Comparison of ENCODE assay signal across 29 mouse cellular contexts in genomic region chr12:112158784-112159183, GRCm38 (mm10). TPM values are rescaled to one million over a fixed set of nuclear protein-coding genes. Genes with fewer than 3 reads are reported as not detected.
DNase-seq lines count a peak whose midpoint lies in the region; ATAC-seq and TF ChIP-seq lines count a peak whose summit lies in the region.
"Had no signal": no experiment of that assay in that cellular context is flagged by ENCODE, and none has a peak within 500 bp of the region (broad histone marks: within the 10 kb centered on the region; RNA-seq: fewer than 3 reads in every experiment).

No protein-coding gene starts in this region.

- peak overlapping the region; percentile 19; the same call in 1 of the 2 replicates for H3K27ac ChIP-seq in heart, embryonic 10.5 days
- H3K27ac ChIP-seq in heart, adult 2 months, result no peak overlapping the region
- 0 out of 2 replicates have a peak overlapping the region, but pooled peaks have one; percentile 2 for H3K27ac ChIP-seq in midbrain, embryonic 10.5 days (replicated peaks)
- no peak overlapping the region for H3K27ac ChIP-seq in midbrain, postnatal 0 days (ENCODE audit: low read depth, low read length)
- H3K27ac ChIP-seq in intestine, postnatal 0 days (ENCODE audit: low read depth, low read length), result no peak overlapping the region
- H3K27ac ChIP-seq: embryonic facial prominence, embryonic 12.5 days; embryonic facial prominence, embryonic 15.5 days; forebrain, embryonic 13.5 days; heart, embryonic 15.5 days; hindbrain, embryonic 15.5 days had no signal

- peaks cover 34% of the 10 kb centered on the region for H3K27me3 ChIP-seq in heart, embryonic 10.5 days (ENCODE audit: insufficient read depth, poor library complexity, severe bottlenecking)
- no peaks in the 10 kb centered on the region for H3K27me3 ChIP-seq in heart, adult 2 months (ENCODE audit: control insufficient read depth, insufficient read depth, low read length)
- peaks cover 64% of the 10 kb centered on the region for H3K27me3 ChIP-seq in midbrain, embryonic 10.5 days (ENCODE audit: low read depth, poor library complexity, severe bottlenecking)
- no peaks in the 10 kb centered on the region for H3K27me3 ChIP-seq in midbrain, postnatal 0 days (ENCODE audit: insufficient read depth, low read length)
- no peaks in the 10 kb centered on the region for H3K27me3 ChIP-seq in intestine, postnatal 0 days (replicated peaks; ENCODE audit: control insufficient read depth, insufficient read depth, low read length)
- H3K27me3 ChIP-seq: embryonic facial prominence, embryonic 12.5 days; embryonic facial prominence, embryonic 15.5 days; forebrain, embryonic 13.5 days; Patski had no signal

- no peak for ATAC-seq in midbrain, postnatal 0 days (ENCODE audit: low FRiP score)
- ATAC-seq in intestine, postnatal 0 days, result peak; percentile 44; the same call in 1 of the 2 replicates
- ATAC-seq: forebrain, embryonic 13.5 days; forebrain, embryonic 16.5 days; Patski had no signal

- no peaks in the 10 kb centered on the region for H3K9me3 ChIP-seq in heart, embryonic 10.5 days
- no peaks in the 10 kb centered on the region for H3K9me3 ChIP-seq in midbrain, embryonic 10.5 days (replicated peaks)
- H3K9me3 ChIP-seq in midbrain, postnatal 0 days (ENCODE audit: low read length), result no peaks in the 10 kb centered on the region
- H3K9me3 ChIP-seq in intestine, postnatal 0 days (ENCODE audit: control insufficient read depth), result no peaks in the 10 kb centered on the region
- H3K9me3 ChIP-seq: embryonic facial prominence, embryonic 12.5 days; embryonic facial prominence, embryonic 15.5 days; forebrain, embryonic 13.5 days; G1E; heart, embryonic 12.5 days; heart, embryonic 15.5 days; hindbrain, embryonic 15.5 days had no signal

- TF ChIP-seq EP300 in heart, adult 2 months (IDR thresholded peaks at IDR 0.05; ENCODE audit: insufficient read depth, low read depth, low read length), result no peak

- H3K79me2 ChIP-seq in heart, adult 2 months (replicated peaks; ENCODE audit: control insufficient read depth, insufficient read depth, low read length), result no peaks in the 10 kb centered on the region; the same call in 1 of the 2 replicates

- no peak for DNase-seq in heart, embryonic 10.5 days (ENCODE audit: low spot score)
- DNase-seq in heart, adult 2 months, result no peak
- no peak for DNase-seq in midbrain, embryonic 10.5 days (ENCODE audit: low spot score)
- DNase-seq in midbrain, postnatal 0 days (ENCODE audit: low spot score), result no peak
- no peak for DNase-seq in embryo, embryonic 10 days (ENCODE audit: low spot score)
- DNase-seq: adrenal gland, postnatal 10 days; adrenal gland, postnatal 36 days; B cell, adult 2 months; cerebellum, adult 18-20 months; cerebellum, adult 9-10 months; cerebellum, postnatal 14 days; gastrocnemius, postnatal 10 days; gastrocnemius, postnatal 36 days; heart, postnatal 10 days; heart, postnatal 36 days; kidney, adult 11 months had no signal

- intact Hi-C loops in heart, adult 2 months (cut with DNase I), result no loop called here

- peaks cover 15% of the 10 kb centered on the region; the same call in 1 of the 2 replicates for H3K36me3 ChIP-seq in heart, embryonic 10.5 days
- no peaks in the 10 kb centered on the region for H3K36me3 ChIP-seq in heart, adult 2 months (ENCODE audit: control insufficient read depth, insufficient read depth, low read length)
- peaks cover 56% of the 10 kb centered on the region for H3K36me3 ChIP-seq in midbrain, embryonic 10.5 days
- no peaks in the 10 kb centered on the region; the same call in none of the 2 replicates for H3K36me3 ChIP-seq in midbrain, postnatal 0 days (ENCODE audit: insufficient read depth, low read length)
- H3K36me3 ChIP-seq in intestine, postnatal 0 days (ENCODE audit: control insufficient read depth, insufficient read depth), result no peaks in the 10 kb centered on the region
- H3K36me3 ChIP-seq: G1E; heart, embryonic 15.5 days; hindbrain, embryonic 15.5 days had no signal

- no peak for TF ChIP-seq CTCF in heart, adult 2 months (IDR thresholded peaks at IDR 0.05)
- no peak for TF ChIP-seq CTCF in midbrain, postnatal 0 days (IDR thresholded peaks at IDR 0.05)
- TF ChIP-seq CTCF in intestine, postnatal 0 days (IDR thresholded peaks at IDR 0.05; ENCODE audit: low read depth), result no peak

- H3K4me2 ChIP-seq in midbrain, postnatal 0 days (ENCODE audit: low read depth, low read length, poor library complexity, severe bottlenecking), result no peak overlapping the region
- H3K4me2 ChIP-seq in intestine, postnatal 0 days (replicated peaks; ENCODE audit: low read depth), result no peak overlapping the region
- H3K4me2 ChIP-seq: embryonic facial prominence, embryonic 12.5 days; embryonic facial prominence, embryonic 15.5 days; forebrain, embryonic 13.5 days; heart, embryonic 12.5 days; heart, embryonic 15.5 days; hindbrain, embryonic 15.5 days had no signal

- no peak for TF ChIP-seq POLR2A in heart, adult 2 months (IDR thresholded peaks at IDR 0.05; ENCODE audit: insufficient read depth, low read depth, low read length)

- no peak overlapping the region for H3K4me3 ChIP-seq in heart, embryonic 10.5 days
- no peak overlapping the region for H3K4me3 ChIP-seq in heart, adult 2 months
- no peak overlapping the region for H3K4me3 ChIP-seq in midbrain, embryonic 10.5 days
- H3K4me3 ChIP-seq in midbrain, postnatal 0 days (ENCODE audit: low read depth, low read length), result no peak overlapping the region
- H3K4me3 ChIP-seq in intestine, postnatal 0 days (ENCODE audit: low read depth, low read length), result no peak overlapping the region
- H3K4me3 ChIP-seq: embryonic facial prominence, embryonic 12.5 days; embryonic facial prominence, embryonic 15.5 days; forebrain, embryonic 13.5 days; heart, embryonic 12.5 days; heart, embryonic 15.5 days; hindbrain, embryonic 15.5 days had no signal

- peaks cover 62% of the 10 kb centered on the region for H3K4me1 ChIP-seq in heart, embryonic 10.5 days
- peaks cover 14% of the 10 kb centered on the region for H3K4me1 ChIP-seq in heart, adult 2 months (ENCODE audit: control insufficient read depth, insufficient read depth, low read length)
- H3K4me1 ChIP-seq in midbrain, embryonic 10.5 days, result peaks cover 82% of the 10 kb centered on the region
- 0 out of 2 replicates have a peak, but pooled peaks cover 4% of the 10 kb centered on the region for H3K4me1 ChIP-seq in midbrain, postnatal 0 days (ENCODE audit: insufficient read depth, low read length)
- no peaks in the 10 kb centered on the region; the same call in 1 of the 2 replicates for H3K4me1 ChIP-seq in intestine, postnatal 0 days (replicated peaks; ENCODE audit: control insufficient read depth, insufficient read depth, low read length)

- no peak overlapping the region for H3K9ac ChIP-seq in heart, adult 2 months (ENCODE audit: low read depth, low read length)
- H3K9ac ChIP-seq in midbrain, postnatal 0 days (replicated peaks; ENCODE audit: low read length, poor library complexity, severe bottlenecking), result no peak overlapping the region
- H3K9ac ChIP-seq in intestine, postnatal 0 days (ENCODE audit: low read depth, low read length), result no peak overlapping the region
- H3K9ac ChIP-seq: embryonic facial prominence, embryonic 12.5 days; embryonic facial prominence, embryonic 15.5 days; forebrain, embryonic 13.5 days; heart, embryonic 12.5 days; heart, embryonic 15.5 days; hindbrain, embryonic 15.5 days had no signal

RNA-seq across cellular contexts. Expression of gene Kif26a, which starts 12.8 kb away (rescaled TPM):
- 1.0 and 2.1 TPM in 2 replicates for polyA plus RNA-seq in heart, embryonic 10.5 days (2016; fragmentation: Nextera tagmentation; extraction: Ambion mirVana)
- 10 to 100 TPM; 10.7 to 12.0 TPM for total RNA-seq in heart, adult 2 months (2021)
- polyA plus RNA-seq in heart, adult 2 months (2012; rRNA removed), result 7.3 and 8.2 TPM in 2 replicates
- polyA plus RNA-seq in midbrain, embryonic 10.5 days (2016; fragmentation: Nextera tagmentation; extraction: Ambion mirVana), result 3.3 and 4.7 TPM in 2 replicates
- total RNA-seq in midbrain, postnatal 0 days (2014; rRNA removed), result 24.1 and 26.5 TPM in 2 replicates
- 1.9 and 2.4 TPM in 2 replicates for polyA plus RNA-seq in midbrain, postnatal 0 days (2015; fragmentation: Nextera tagmentation; extraction: Ambion mirVana)
- polyA plus RNA-seq in intestine, postnatal 0 days (2015; fragmentation: Nextera tagmentation; extraction: Ambion mirVana), result 0.89 and 1.1 TPM in 2 replicates
- total RNA-seq: CH12.LX; G1E; granulocyte monocyte progenitor cell, adult 5-6 weeks had no signal
- polyA plus RNA-seq: G1E had no signal

RNA-seq across cellular contexts. Expression of gene Aspg, which starts 52.3 kb away (rescaled TPM):
- polyA plus RNA-seq in heart, embryonic 10.5 days (2016; fragmentation: Nextera tagmentation; extraction: Ambion mirVana), result 1.5 and 1.7 TPM in 2 replicates
- under 1 TPM; 0.55 to 0.61 TPM for total RNA-seq in heart, adult 2 months (2021)
- polyA plus RNA-seq in heart, adult 2 months (2012; rRNA removed), result 4.4 and 11.1 TPM in 2 replicates
- 1.3 and 1.5 TPM in 2 replicates for polyA plus RNA-seq in midbrain, embryonic 10.5 days (2016; fragmentation: Nextera tagmentation; extraction: Ambion mirVana)
- 3.6 and 5.2 TPM in 2 replicates for total RNA-seq in midbrain, postnatal 0 days (2014; rRNA removed)
- polyA plus RNA-seq in midbrain, postnatal 0 days (2015; fragmentation: Nextera tagmentation; extraction: Ambion mirVana), result 2.3 and 2.5 TPM in 2 replicates
- 14.3 and 14.4 TPM in 2 replicates for polyA plus RNA-seq in intestine, postnatal 0 days (2015; fragmentation: Nextera tagmentation; extraction: Ambion mirVana)
- total RNA-seq: CH12.LX; gastrocnemius, adult 18-20 months; granulocyte monocyte progenitor cell, adult 5-6 weeks had no signal
- polyA plus RNA-seq: G1E had no signal

Comparison
In these comparisons a context has a peak if more than half of its experiments do, and no peak if none do; other contexts are left out.
1. H3K27ac ChIP-seq: peak in heart, embryonic 10.5 days (single experiment) and midbrain, embryonic 10.5 days (single experiment); none in heart, adult 2 months (single experiment), midbrain, postnatal 0 days (single experiment) and intestine, postnatal 0 days (single experiment).